Mouse (Mus musculus) midbrain, embryonic 13.5 days (tissue): ENCODE data around the gene Gstm2. TPM values are rescaled to one million over a fixed set of nuclear protein-coding genes. Genes with fewer than 3 reads are reported as not detected.
"Not testable (repeated sequence)": the region's sequence is repeated elsewhere in the genome, so short reads cannot be mapped to it uniquely, and the experiment has no call there.

Experiments
- ATAC-seq: fragments of 200-750 bp; cut with Nextera tagmentation; 2 replicates; pipeline ENCODE4 v1.8.0; 2017; ENCODE audit warnings: mild to moderate bottlenecking, moderate TSS enrichment, moderate library complexity
- H3K27ac ChIP-seq: fragments of 300-500 bp; sonication (generic); 2 replicates; pipeline ENCODE4 v1.5.1; 2015; ENCODE audit warnings: inconsistent platforms, mild to moderate bottlenecking, moderate library complexity
- H3K27me3 ChIP-seq: fragments of 300-500 bp; sonication (generic); 2 replicates; pipeline ENCODE4 v1.6.1; 2015; ENCODE audit warnings: mild to moderate bottlenecking, inconsistent platforms
- H3K36me3 ChIP-seq: fragments of 300-500 bp; sonication (generic); 2 replicates; pipeline ENCODE4 v1.6.1; 2015; ENCODE audit warnings: mild to moderate bottlenecking, inconsistent platforms
- H3K4me1 ChIP-seq: fragments of 300-500 bp; sonication (generic); replicated peaks from 2 replicates; pipeline ENCODE4 v1.6.1; 2015; ENCODE audit warnings: inconsistent platforms
- H3K4me2 ChIP-seq: fragments of 300-500 bp; sonication (generic); replicated peaks from 2 replicates; pipeline ENCODE4 v1.6.1; 2015; ENCODE audit warnings: moderate library complexity, mild to moderate bottlenecking, inconsistent platforms
- H3K4me3 ChIP-seq: fragments of 300-500 bp; sonication (generic); replicated peaks from 2 replicates; pipeline ENCODE4 v1.5.1; 2015; ENCODE audit warnings: mild to moderate bottlenecking, inconsistent platforms
- H3K9ac ChIP-seq: fragments of 300-500 bp; sonication (generic); replicated peaks from 2 replicates; pipeline ENCODE4 v1.6.1; 2015; ENCODE audit warnings: mild to moderate bottlenecking, inconsistent platforms
- H3K9me3 ChIP-seq: fragments of 300-500 bp; sonication (generic); 2 replicates; pipeline ENCODE4 v1.6.1; 2016; ENCODE audit warnings: mild to moderate bottlenecking, inconsistent platforms
- WGBS: fragments of 180-500 bp; shearing (Covaris S2); methylation state at CpG from one replicate; pipeline ENCODE4 v1.1.7; 2015; 5-methylcytosine and 5-hydroxymethylcytosine counted together
- polyA plus RNA-seq: library from polyadenylated mRNA; unstranded; fragments of >200 nt; fragmentation: Nextera tagmentation; extraction: Ambion mirVana; gene quantifications from 2 replicates; pipeline ENCODE4 v1.2.1, GENCODE M21; 2015

Gene Gstm2
- polyA plus RNA-seq, 1 experiment from 2014 or later, result 6.0 TPM

DNA sequence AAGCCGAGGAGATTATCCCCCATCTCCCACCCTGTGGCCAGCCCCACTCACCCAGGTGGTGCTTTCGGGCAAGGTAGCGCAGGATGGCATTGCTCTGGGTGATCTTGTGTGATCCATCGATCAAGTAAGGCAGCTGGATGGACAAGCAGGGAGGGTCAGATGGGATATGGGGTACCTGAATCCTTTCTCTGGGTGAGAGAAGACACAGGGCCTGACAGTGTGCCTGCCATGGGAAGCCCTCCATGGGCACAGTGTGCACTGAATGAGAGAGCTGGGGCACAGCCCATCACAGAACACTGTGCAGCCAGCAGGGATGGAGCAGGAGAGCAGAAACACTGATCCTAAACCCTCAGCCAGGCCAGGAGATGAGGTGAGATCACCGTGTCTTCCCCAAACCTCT is 30.2 kb upstream of the Gstm2 start:
- 90% methylated on average over 5 of the region's 5 CpGs for WGBS
- H3K4me1 ChIP-seq, result peaks cover 21% of the 10 kb centered on the region
- H3K9ac ChIP-seq, H3K9me3 ChIP-seq, H3K27me3 ChIP-seq, H3K27ac ChIP-seq, ATAC-seq, H3K36me3 ChIP-seq, H3K4me3 ChIP-seq: not testable (repeated sequence)
- peak overlapping the region; percentile 88 for H3K4me2 ChIP-seq

- H3K27ac ChIP-seq, result no peak overlapping the region
- H3K4me3 ChIP-seq, result no peak overlapping the region
- WGBS, result 92% methylated on average over 2 of the region's 2 CpGs
- no peak overlapping the region for H3K4me2 ChIP-seq
- H3K9ac ChIP-seq, result no peak overlapping the region
- H3K4me1 ChIP-seq, result peaks cover 28% of the 10 kb centered on the region
- peaks cover 6% of the 10 kb centered on the region; the same call in 1 of the 2 replicates for H3K27me3 ChIP-seq
- H3K36me3 ChIP-seq, result no peaks in the 10 kb centered on the region
- H3K9me3 ChIP-seq, result no peaks in the 10 kb centered on the region
- no peak for ATAC-seq
These were observed 28.7 kb upstream of the Gstm2 start for GRCm38 (mm10) chr3:108014974-108015346.

GRCm38 (mm10) chr3:108014098-108014973 is 28.1 kb upstream of the Gstm2 start:
- no peak for ATAC-seq
- Histone ChIP-seq H3K9me3 (no peaks in the 10 kb centered on the region), H3K4me3 (no peak overlapping the region), H3K27ac (no peak overlapping the region), H3K4me2 (no peak overlapping the region), H3K9ac (no peak overlapping the region), H3K27me3 (peaks cover 6% of the 10 kb centered on the region; the same call in 1 of the 2 replicates), H3K4me1 (peaks cover 28% of the 10 kb centered on the region), H3K36me3 (no peaks in the 10 kb centered on the region)
- 82% methylated on average over 7 of the region's 8 CpGs for WGBS

DNA sequence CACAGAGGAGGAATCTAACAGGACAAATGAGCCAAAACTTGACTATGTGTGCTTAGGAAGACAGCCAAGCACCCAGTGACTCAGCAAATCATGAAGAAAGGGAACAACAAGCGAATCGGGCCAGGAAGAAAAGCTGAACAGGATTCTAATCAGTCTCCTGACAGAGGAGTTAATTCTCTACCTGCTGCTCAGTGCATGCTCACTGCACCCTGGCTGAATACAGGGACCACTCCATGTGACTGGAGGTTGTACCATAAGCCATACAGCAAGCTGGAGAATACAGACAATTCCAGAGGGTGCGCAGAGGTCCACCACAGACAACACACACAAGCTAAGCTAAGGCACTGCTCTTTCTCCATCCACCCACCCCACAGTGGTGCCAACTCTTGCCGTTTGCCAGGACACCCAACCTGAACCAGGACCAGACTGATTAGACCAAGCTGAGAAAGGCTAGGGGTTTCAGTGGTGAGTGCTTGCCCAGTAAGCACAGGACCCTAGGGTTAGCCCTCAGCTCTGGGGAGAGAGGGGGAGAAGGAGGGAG is 27.1 kb upstream of the Gstm2 start:
- no peak for ATAC-seq
- H3K27me3 ChIP-seq, result peaks cover 6% of the 10 kb centered on the region; the same call in 1 of the 2 replicates
- peaks cover 26% of the 10 kb centered on the region for H3K4me1 ChIP-seq
- no peak overlapping the region for H3K4me3 ChIP-seq
- H3K27ac ChIP-seq, result no peak overlapping the region
- no peak overlapping the region for H3K9ac ChIP-seq
- no peaks in the 10 kb centered on the region for H3K36me3 ChIP-seq
- WGBS, result 85% methylated on average over 4 of the region's 4 CpGs
- H3K4me2 ChIP-seq, result no peak overlapping the region
- no peaks in the 10 kb centered on the region for H3K9me3 ChIP-seq

GRCm38 (mm10) chr3:108011558-108011957 is 25.3 kb upstream of the Gstm2 start:
- ATAC-seq, result peak; percentile 74
- Histone ChIP-seq H3K4me2 (no peak overlapping the region), H3K27ac (0 out of 2 replicates have a peak overlapping the region, but pooled peaks have one; percentile 35), H3K9me3 (no peaks in the 10 kb centered on the region), H3K27me3 (peaks cover 6% of the 10 kb centered on the region; the same call in 1 of the 2 replicates), H3K4me3 (no peak overlapping the region), H3K36me3 (no peaks in the 10 kb centered on the region), H3K9ac (no peak overlapping the region), H3K4me1 (peaks cover 11% of the 10 kb centered on the region)
- WGBS, result 19% methylated on average over 3 of the region's 3 CpGs

GRCm38 (mm10) chr3:108010286-108010685 is 24.0 kb upstream of the Gstm2 start:
- no peak for ATAC-seq

DNA sequence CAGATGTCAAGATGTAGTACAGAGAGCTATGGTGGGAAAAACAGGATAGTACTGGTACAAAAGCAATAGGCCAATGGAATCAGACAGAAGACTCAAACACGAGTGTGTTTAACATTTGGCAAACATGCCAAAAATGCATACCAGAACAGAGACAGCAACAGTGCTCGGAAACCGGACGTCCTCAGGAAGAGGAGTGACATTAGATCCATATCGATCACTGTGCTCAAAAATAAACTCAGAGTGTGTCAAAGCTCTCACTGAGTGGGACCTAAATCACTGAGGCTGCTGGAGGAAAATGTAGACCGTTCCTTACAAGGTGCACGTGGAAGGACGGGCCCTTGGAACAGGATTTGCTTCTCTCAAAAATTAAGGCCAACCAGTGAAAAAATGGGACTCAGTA is 15.8 kb upstream of the Gstm2 start:
- 88% methylated on average over 8 of the region's 8 CpGs for WGBS
- no peaks in the 10 kb centered on the region for H3K27me3 ChIP-seq
- no peak overlapping the region for H3K4me3 ChIP-seq
- H3K4me2 ChIP-seq, result no peak overlapping the region
- H3K9me3 ChIP-seq, result no peaks in the 10 kb centered on the region
- H3K27ac ChIP-seq, result no peak overlapping the region
- no peaks in the 10 kb centered on the region for H3K36me3 ChIP-seq
- no peak for ATAC-seq
- no peak overlapping the region for H3K9ac ChIP-seq
- no peaks in the 10 kb centered on the region for H3K4me1 ChIP-seq

More at GRCm38 (mm10) chr3:108010286-108010685, 24.0 kb upstream of the Gstm2 start:
- Histone ChIP-seq H3K27me3 (no peaks in the 10 kb centered on the region), H3K36me3 (no peaks in the 10 kb centered on the region), H3K4me2 (no peak overlapping the region), H3K27ac (no peak overlapping the region), H3K4me1 (peaks cover 11% of the 10 kb centered on the region), H3K4me3 (no peak overlapping the region), H3K9ac (no peak overlapping the region), H3K9me3 (no peaks in the 10 kb centered on the region)
- 69% methylated on average over 2 of the region's 2 CpGs for WGBS

DNA sequence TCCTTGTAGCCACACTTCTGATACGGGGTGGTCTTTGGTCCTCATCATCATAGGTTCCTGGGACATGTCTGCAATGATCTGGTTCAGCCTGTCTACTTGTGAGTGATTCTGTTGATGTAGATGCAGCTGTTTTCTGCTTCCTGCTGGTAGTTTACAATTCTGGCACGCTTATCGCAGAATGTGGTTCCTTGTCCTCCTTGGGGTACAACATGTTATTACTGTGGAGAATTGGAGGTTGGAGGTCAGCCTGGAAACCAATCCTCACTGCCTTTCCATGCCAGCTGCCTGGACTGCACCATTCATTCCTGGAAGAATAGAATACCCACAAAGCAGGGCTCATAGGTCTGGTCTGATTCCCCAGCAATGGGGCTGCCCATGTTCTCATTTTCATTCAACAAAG is 13.2 kb upstream of the Gstm2 start:
- Histone ChIP-seq H3K4me1 (no peaks in the 10 kb centered on the region), H3K9ac (no peak overlapping the region), H3K36me3 (no peaks in the 10 kb centered on the region), H3K4me3 (no peak overlapping the region), H3K27me3 (no peaks in the 10 kb centered on the region), H3K9me3 (no peaks in the 10 kb centered on the region), H3K4me2 (no peak overlapping the region), H3K27ac (no peak overlapping the region)
- 92% methylated on average over 3 of the region's 3 CpGs for WGBS
- ATAC-seq, result no peak

DNA sequence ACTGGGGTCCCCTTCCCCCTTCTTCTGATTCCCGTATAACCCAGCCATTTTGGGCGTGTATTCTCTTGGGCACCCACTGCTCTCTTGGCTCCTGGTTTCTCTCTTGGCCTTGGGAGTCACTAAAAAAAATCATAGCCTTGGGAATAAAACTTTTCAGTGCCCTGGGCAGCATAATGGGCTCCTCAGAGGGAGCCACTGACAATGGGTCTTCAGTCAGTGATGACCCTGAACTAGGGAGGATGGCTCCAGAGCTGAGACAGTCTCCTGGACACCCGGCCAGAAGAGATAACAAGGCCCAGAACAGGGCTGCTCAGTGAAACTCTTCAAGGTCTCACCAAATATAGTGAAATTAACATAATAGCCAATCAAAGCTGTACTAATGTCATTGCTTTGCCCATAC is 12.3 kb upstream of the Gstm2 start:
- Histone ChIP-seq H3K4me3 (no peak overlapping the region), H3K4me2 (no peak overlapping the region), H3K9ac (no peak overlapping the region), H3K9me3 (no peaks in the 10 kb centered on the region), H3K27ac (no peak overlapping the region), H3K27me3 (no peaks in the 10 kb centered on the region), H3K36me3 (no peaks in the 10 kb centered on the region), H3K4me1 (no peaks in the 10 kb centered on the region)
- ATAC-seq, result no peak
- WGBS, result 82% methylated on average over 3 of the region's 3 CpGs

GRCm38 (mm10) chr3:107996576-107996975 is 10.3 kb upstream of the Gstm2 start:
- no peak overlapping the region for H3K4me2 ChIP-seq
- H3K4me1 ChIP-seq, result no peaks in the 10 kb centered on the region
- no peaks in the 10 kb centered on the region for H3K36me3 ChIP-seq
- no peaks in the 10 kb centered on the region for H3K9me3 ChIP-seq
- WGBS, result 91% methylated on average over 4 of the region's 4 CpGs
- no peak overlapping the region for H3K27ac ChIP-seq
- ATAC-seq, result no peak
- H3K9ac ChIP-seq, result no peak overlapping the region
- no peak overlapping the region for H3K4me3 ChIP-seq
- no peaks in the 10 kb centered on the region for H3K27me3 ChIP-seq

- not testable (repeated sequence) for H3K27ac ChIP-seq, H3K36me3 ChIP-seq, H3K27me3 ChIP-seq, ATAC-seq, H3K9me3 ChIP-seq, H3K4me2 ChIP-seq, H3K4me3 ChIP-seq, H3K9ac ChIP-seq, H3K4me1 ChIP-seq
- WGBS, result 67% methylated on average over 2 of the region's 2 CpGs
These were observed 9.7 kb upstream of the Gstm2 start for GRCm38 (mm10) chr3:107995974-107996373.

DNA sequence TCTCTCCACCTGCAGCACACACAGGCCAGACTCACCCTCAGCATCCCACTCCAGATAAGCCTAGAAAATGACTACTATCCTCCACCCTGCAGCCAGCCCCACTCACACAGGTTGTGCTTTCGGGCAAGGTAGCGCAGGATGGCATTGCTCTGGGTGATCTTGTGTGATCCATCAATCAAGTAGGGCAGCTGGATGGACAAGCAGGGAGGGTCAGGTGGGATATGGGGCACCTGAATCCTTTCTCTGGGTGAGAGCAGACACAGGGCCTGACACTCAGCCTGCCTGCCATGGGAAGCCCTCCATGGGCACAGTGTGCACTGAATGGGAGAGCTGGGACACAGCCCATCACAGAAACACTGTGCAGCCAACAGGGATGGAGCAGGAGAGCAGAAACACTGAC is 1.1 kb downstream of the Gstm2 start:
- 98% methylated on average over 2 of the region's 2 CpGs for WGBS
- H3K27me3 ChIP-seq, result not testable (repeated sequence)

More for the DNA sequence above, 1.1 kb downstream of the Gstm2 start:
- not testable (repeated sequence) for H3K4me1 ChIP-seq, H3K9ac ChIP-seq, H3K4me3 ChIP-seq, H3K27ac ChIP-seq, H3K36me3 ChIP-seq, ATAC-seq, H3K4me2 ChIP-seq, H3K9me3 ChIP-seq
